Mouse (Mus musculus) large intestine, adult 2 months (tissue): ENCODE results near the gene Rtl1. TPM values are rescaled to one million over a fixed set of nuclear protein-coding genes. Genes with fewer than 3 reads are reported as not detected.

Experiments used
- DNase-seq: peaks from one replicate; pipeline ENCODE4 v3.0.0-alpha.2; 2012; ENCODE audit warnings: low read depth, low spot score
- WGBS: fragments of 180-500 bp; shearing (Covaris S2); methylation state at CpG from one replicate; pipeline ENCODE4 v1.1.7; 2018; 5-methylcytosine and 5-hydroxymethylcytosine counted together
- polyA plus RNA-seq: library from polyadenylated mRNA; depleted of rRNA; stranded (reverse); fragments of >200 nt; gene quantifications from 2 replicates; pipeline ENCODE4 v1.2.3, GENCODE M21; 2012; rRNA removed

Rtl1 gene
- polyA plus RNA-seq, result 0.01 TPM in 1 of 2 replicates, not detected in the other

GRCm38 (mm10) chr12:109600230-109600629 is at the start of gene Rtl1:
TSS of gene Rtl1 (minus strand) at chr12:109600330.
- no peak for DNase-seq
- WGBS, result 83% methylated on average over 7 of the region's 7 CpGs

GRCm38 (mm10) chr12:109640560-109641167 is 40.5 kb upstream of the Rtl1 start:
- no peak for DNase-seq

GRCm38 (mm10) chr12:109632035-109632434 is 31.9 kb upstream of the Rtl1 start:
- 49% methylated on average over 3 of the region's 3 CpGs for WGBS
- no peak for DNase-seq

More at GRCm38 (mm10) chr12:109640560-109641167, 40.5 kb upstream of the Rtl1 start:
- 54% methylated on average over 3 of the region's 3 CpGs for WGBS

GRCm38 (mm10) chr12:109628887-109629286 is 28.8 kb upstream of the Rtl1 start:
- WGBS, result 69% methylated on average over 1 of the region's 1 CpGs

GRCm38 (mm10) chr12:109626910-109627309 is 26.8 kb upstream of the Rtl1 start:
- DNase-seq, result no peak
- WGBS, result 74% methylated on average over 5 of the region's 5 CpGs

More at GRCm38 (mm10) chr12:109628887-109629286, 28.8 kb upstream of the Rtl1 start:
- DNase-seq, result no peak

GRCm38 (mm10) chr12:109620196-109620595 is 20.1 kb upstream of the Rtl1 start:
- 86% methylated on average over 3 of the region's 3 CpGs for WGBS
- no peak for DNase-seq

GRCm38 (mm10) chr12:109617993-109618392 is 17.9 kb upstream of the Rtl1 start:
- 90% methylated on average over 14 of the region's 14 CpGs for WGBS
- DNase-seq, result no peak

- 48% methylated on average over 15 of the region's 15 CpGs for WGBS
- DNase-seq, result no peak
Observed at GRCm38 (mm10) chr12:109617126-109617525, 17.0 kb upstream of the Rtl1 start.

GRCm38 (mm10) chr12:109615371-109615770 is 15.2 kb upstream of the Rtl1 start:
- WGBS, result 50% methylated on average over 8 of the region's 8 CpGs
- DNase-seq, result no peak

GRCm38 (mm10) chr12:109614416-109614815 is 14.3 kb upstream of the Rtl1 start:
- WGBS, result 52% methylated on average over 10 of the region's 10 CpGs
- DNase-seq, result no peak

GRCm38 (mm10) chr12:109612392-109613385 is 12.6 kb upstream of the Rtl1 start:
- WGBS, result 42% methylated on average over 34 of the region's 34 CpGs

GRCm38 (mm10) chr12:109608576-109609440 is 8.7 kb upstream of the Rtl1 start:
- WGBS, result 49% methylated on average over 13 of the region's 13 CpGs
- DNase-seq, result no peak

More at GRCm38 (mm10) chr12:109612392-109613385, 12.6 kb upstream of the Rtl1 start:
- DNase-seq, result no peak

- DNase-seq, result no peak
- 37% methylated on average over 9 of the region's 9 CpGs for WGBS
Observed at GRCm38 (mm10) chr12:109607953-109608352, 7.8 kb upstream of the Rtl1 start.

GRCm38 (mm10) chr12:109607191-109607590 is 7.1 kb upstream of the Rtl1 start:
- 78% methylated on average over 9 of the region's 9 CpGs for WGBS

GRCm38 (mm10) chr12:109604982-109605721 is 5.0 kb upstream of the Rtl1 start:
- no peak for DNase-seq

More at GRCm38 (mm10) chr12:109607191-109607590, 7.1 kb upstream of the Rtl1 start:
- no peak for DNase-seq

GRCm38 (mm10) chr12:109598551-109599250 is 1.4 kb downstream of the Rtl1 start:
- 38% methylated on average over 12 of the region's 12 CpGs for WGBS
- DNase-seq, result no peak

More at GRCm38 (mm10) chr12:109604982-109605721, 5.0 kb upstream of the Rtl1 start:
- 76% methylated on average over 16 of the region's 16 CpGs for WGBS

GRCm38 (mm10) chr12:109596726-109597125 is 3.4 kb downstream of the Rtl1 start:
- no peak for DNase-seq
- 51% methylated on average over 3 of the region's 3 CpGs for WGBS

- no peak for DNase-seq
- 46% methylated on average over 8 of the region's 8 CpGs for WGBS
Observed at GRCm38 (mm10) chr12:109596232-109596631, 3.9 kb downstream of the Rtl1 start.
